Mouse (Mus musculus) ES-Bruce4 (cell line): ENCODE results near the gene Rassf8. TPM values are rescaled to one million over a fixed set of nuclear protein-coding genes. Genes with fewer than 3 reads are reported as not detected.

Source experiments
- H3K27ac ChIP-seq: 2 replicates; pipeline ENCODE4 v1.5.1; 2012; ENCODE audit warnings: low read length, inconsistent platforms; ENCODE audit not compliant: insufficient read depth
- H3K27me3 ChIP-seq: 2 replicates; pipeline ENCODE4 v1.6.1; 2012; ENCODE audit warnings: mild to moderate bottlenecking, low read length, inconsistent platforms; ENCODE audit not compliant: control insufficient read depth, poor library complexity, insufficient read depth, severe bottlenecking
- H3K36me3 ChIP-seq: 2 replicates; pipeline ENCODE4 v1.6.1; 2012; ENCODE audit warnings: inconsistent platforms, mild to moderate bottlenecking, low read length, moderate library complexity; ENCODE audit not compliant: control insufficient read depth, poor library complexity, insufficient read depth, severe bottlenecking
- H3K4me1 ChIP-seq: one replicate; pipeline ENCODE4 v1.8.1; 2011; ENCODE audit warnings: low read length; ENCODE audit not compliant: control insufficient read depth, insufficient read depth
- H3K4me3 ChIP-seq: 2 replicates; pipeline ENCODE4 v1.5.1; 2011; ENCODE audit warnings: low read depth, mild to moderate bottlenecking, low read length
- H3K9ac ChIP-seq: 2 replicates; pipeline ENCODE4 v1.6.1; 2012; ENCODE audit warnings: low read depth, mild to moderate bottlenecking, inconsistent platforms; ENCODE audit not compliant: poor library complexity, severe bottlenecking
- H3K9me3 ChIP-seq: replicated peaks from 2 replicates; pipeline ENCODE4 v1.6.1; 2012; ENCODE audit warnings: mild to moderate bottlenecking, low read length, inconsistent platforms; ENCODE audit not compliant: control insufficient read depth, poor library complexity, insufficient read depth, severe bottlenecking
- CTCF ChIP-seq: IDR thresholded peaks from one replicate; pipeline ENCODE4 v1.8.1; 2011; ENCODE audit warnings: low read depth, low read length
- EP300 ChIP-seq: IDR thresholded peaks from 2 replicates; pipeline ENCODE4 v1.6.1; 2011; ENCODE audit warnings: low read depth, low read length; ENCODE audit not compliant: insufficient read depth
- POLR2A ChIP-seq: IDR thresholded peaks from one replicate; pipeline ENCODE4 v1.8.1; 2011; ENCODE audit warnings: low read length; ENCODE audit not compliant: insufficient read depth
- polyA plus RNA-seq: library from polyadenylated mRNA; stranded (reverse); fragments of >200 nt; gene quantifications from 2 replicates; pipeline ENCODE4 v1.2.4, GENCODE M21; 2011; ENCODE audit warnings: low read depth; ENCODE audit not compliant: missing spikeins, insufficient read depth, insufficient read length

Rassf8 gene
- polyA plus RNA-seq, 1 experiment: 13.8 TPM

DNA sequence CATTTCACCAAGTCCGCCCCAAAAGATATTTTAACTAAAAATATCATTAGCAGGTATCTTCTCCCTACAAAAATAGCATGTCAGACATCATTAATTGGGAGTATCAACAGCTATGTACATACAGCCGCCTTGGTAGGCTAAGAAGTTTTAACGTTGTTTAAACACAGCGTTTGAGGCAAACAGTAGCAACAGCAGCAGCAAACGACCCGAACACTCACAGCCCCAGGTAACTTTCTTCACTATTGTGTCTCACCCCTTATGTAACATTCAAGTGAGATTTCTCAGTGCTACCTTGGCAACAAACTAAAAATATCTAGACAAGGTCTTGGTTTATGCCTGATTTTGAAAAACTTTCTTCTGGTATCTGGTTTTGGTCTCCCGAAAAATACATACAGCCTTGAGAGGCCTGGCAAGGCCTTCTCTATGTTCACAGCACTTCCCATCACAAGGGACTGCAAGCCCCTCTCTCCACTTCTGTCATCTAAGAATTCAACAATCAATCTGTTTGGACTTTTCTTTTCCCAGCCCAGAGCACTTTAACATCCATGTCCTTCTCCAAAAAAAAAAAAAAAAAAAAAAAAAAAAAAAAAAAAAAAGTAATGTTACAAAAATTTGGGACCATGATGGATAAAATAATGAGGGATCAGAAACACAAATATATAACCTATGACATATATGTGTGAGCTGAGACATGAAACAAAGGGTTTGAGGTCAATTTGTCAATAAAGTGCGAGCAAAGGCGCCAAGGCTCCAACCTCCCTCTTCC, 115.1 kb downstream of the Rassf8 start:
- no peaks in the 10 kb centered on the region for H3K4me1 ChIP-seq
- H3K4me3 ChIP-seq: no peak overlapping the region
- no peaks in the 10 kb centered on the region for H3K9me3 ChIP-seq
- TF ChIP-seq POLR2A (no peak), CTCF (no peak), EP300 (no peak)
- no peak overlapping the region for H3K9ac ChIP-seq
- H3K36me3 ChIP-seq: no peaks in the 10 kb centered on the region
- peaks cover 12% of the 10 kb centered on the region for H3K27me3 ChIP-seq
- H3K27ac ChIP-seq: no peak overlapping the region

DNA sequence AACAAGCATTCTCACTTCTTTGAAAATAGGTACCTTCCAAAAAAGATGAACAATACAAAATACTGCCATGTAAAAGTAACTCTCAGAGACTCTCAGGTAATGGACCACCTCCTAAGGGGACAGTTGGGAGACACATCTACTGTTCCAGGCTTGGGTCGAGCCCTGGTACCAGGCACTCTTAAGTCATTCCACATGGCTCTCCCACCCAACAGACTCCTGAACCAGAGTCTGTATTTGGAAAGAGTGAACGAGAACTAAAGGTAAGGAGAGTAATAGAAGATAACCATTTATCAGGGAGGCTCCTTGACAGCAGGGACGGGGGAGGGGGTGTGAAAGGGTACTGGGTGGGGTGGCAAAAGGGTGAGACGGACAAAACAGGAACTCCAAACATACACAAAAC, 115.8 kb downstream of the Rassf8 start:
- peak overlapping the region; percentile 67 for H3K4me3 ChIP-seq
- no peak for TF ChIP-seq CTCF
- no peaks in the 10 kb centered on the region for H3K36me3 ChIP-seq
- no peak overlapping the region for H3K27ac ChIP-seq
- peak overlapping the region; percentile 62; the same call in 1 of the 2 replicates for H3K9ac ChIP-seq
- H3K4me1 ChIP-seq: no peaks in the 10 kb centered on the region
- peaks cover 17% of the 10 kb centered on the region for H3K27me3 ChIP-seq
- H3K9me3 ChIP-seq: no peaks in the 10 kb centered on the region

DNA sequence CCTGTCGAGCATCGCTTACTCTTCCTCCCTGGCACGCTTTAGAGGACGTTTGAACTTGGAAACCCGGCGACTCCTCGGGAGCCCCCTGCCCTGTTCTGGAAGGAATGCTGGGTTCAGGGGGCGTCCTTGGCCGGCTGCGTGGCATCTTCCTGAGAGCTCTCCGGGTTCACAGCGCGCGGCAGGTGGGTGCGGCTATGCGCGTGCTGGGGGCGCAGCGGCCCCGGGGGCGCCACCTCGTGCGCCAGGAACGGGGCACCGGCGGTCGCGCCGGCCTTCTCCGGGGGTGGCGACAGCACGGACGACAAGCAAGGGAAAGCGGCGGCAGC, 116.2 kb downstream of the Rassf8 start:
- H3K9me3 ChIP-seq: no peaks in the 10 kb centered on the region
- peaks cover 17% of the 10 kb centered on the region for H3K27me3 ChIP-seq
- H3K4me1 ChIP-seq: no peaks in the 10 kb centered on the region
- H3K4me3 ChIP-seq: peak overlapping the region; percentile 67
- no peak overlapping the region for H3K27ac ChIP-seq
- H3K9ac ChIP-seq: peak overlapping the region; percentile 62
- no peak for TF ChIP-seq CTCF
- no peaks in the 10 kb centered on the region for H3K36me3 ChIP-seq

DNA sequence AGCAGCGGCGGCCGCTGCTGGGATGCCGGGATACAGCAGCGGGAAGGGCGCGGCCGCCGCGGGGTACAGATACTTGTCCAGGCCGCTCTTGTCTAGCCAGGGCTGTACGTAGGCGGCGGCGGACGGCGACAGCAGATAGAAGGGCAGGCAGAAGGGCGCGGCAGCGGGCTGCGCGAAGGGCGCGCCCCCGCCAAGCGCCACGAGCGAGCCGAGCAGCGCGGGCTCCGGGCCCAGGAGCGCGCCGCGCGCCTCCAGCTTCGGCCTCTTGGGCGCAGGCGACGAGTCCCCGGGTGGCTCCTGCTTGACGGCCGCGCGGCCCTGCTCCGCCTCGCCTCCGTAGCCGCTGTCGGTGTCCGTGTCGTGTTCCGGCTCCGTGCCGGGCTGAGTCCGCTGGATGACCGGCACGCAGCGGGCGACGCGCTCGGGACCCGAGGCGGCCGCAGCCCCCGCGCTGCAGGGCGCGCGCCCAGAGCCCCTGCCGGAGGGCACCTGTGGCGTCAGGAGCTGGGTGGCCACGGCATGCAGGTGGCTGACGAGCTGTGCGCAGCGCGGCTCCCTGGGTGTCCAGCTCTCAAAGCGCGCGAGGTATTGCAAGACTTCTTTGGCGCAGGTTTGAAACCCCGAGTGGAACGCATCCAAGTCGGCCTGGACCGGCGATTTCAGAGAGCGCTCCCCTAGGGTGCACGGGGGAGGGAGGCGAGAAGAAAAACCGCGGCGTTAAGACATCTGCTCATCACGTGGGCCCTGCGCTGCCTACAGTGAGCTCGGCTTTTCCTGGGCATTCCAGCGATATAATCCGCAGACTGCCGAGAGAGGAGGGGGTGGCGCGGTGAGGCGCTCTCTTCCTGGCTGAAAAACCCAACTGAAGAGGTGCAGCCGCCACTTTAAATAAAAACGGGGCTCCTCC, 116.8 kb downstream of the Rassf8 start:
- H3K27me3 ChIP-seq: peaks cover 17% of the 10 kb centered on the region
- H3K9ac ChIP-seq: peak overlapping the region; percentile 62
- peak overlapping the region; percentile 67 for H3K4me3 ChIP-seq
- H3K36me3 ChIP-seq: no peaks in the 10 kb centered on the region
- no peaks in the 10 kb centered on the region for H3K9me3 ChIP-seq
- no peak overlapping the region for H3K27ac ChIP-seq
- no peaks in the 10 kb centered on the region for H3K4me1 ChIP-seq
- TF ChIP-seq EP300 (no peak), CTCF (no peak), POLR2A (no peak)

DNA sequence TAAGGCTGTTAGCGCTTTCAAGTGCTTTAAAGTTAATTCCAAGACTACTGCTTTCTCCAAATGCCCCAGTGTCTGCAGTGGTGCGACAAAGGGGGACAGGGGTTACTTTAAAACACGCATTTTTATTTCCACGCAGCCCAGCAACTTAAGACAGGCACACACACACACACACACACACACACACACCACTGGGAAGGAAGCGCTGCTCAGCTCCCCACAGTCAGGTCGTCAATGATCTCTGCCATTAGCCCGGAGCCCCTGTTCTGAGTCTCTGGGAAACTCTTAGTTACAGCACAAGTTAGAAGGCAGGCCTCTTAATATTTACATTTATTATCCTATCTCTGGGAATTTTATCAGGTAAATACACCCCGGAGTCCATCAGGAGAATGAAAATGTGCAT, 117.6 kb downstream of the Rassf8 start:
- Histone ChIP-seq H3K36me3 (no peaks in the 10 kb centered on the region), H3K4me3 (peak overlapping the region; percentile 67; the same call in 1 of the 2 replicates), H3K27ac (no peak overlapping the region), H3K9ac (no peak overlapping the region), H3K4me1 (no peaks in the 10 kb centered on the region), H3K9me3 (no peaks in the 10 kb centered on the region), H3K27me3 (peaks cover 17% of the 10 kb centered on the region)
- TF ChIP-seq CTCF (no peak), EP300 (no peak), POLR2A (no peak)

DNA sequence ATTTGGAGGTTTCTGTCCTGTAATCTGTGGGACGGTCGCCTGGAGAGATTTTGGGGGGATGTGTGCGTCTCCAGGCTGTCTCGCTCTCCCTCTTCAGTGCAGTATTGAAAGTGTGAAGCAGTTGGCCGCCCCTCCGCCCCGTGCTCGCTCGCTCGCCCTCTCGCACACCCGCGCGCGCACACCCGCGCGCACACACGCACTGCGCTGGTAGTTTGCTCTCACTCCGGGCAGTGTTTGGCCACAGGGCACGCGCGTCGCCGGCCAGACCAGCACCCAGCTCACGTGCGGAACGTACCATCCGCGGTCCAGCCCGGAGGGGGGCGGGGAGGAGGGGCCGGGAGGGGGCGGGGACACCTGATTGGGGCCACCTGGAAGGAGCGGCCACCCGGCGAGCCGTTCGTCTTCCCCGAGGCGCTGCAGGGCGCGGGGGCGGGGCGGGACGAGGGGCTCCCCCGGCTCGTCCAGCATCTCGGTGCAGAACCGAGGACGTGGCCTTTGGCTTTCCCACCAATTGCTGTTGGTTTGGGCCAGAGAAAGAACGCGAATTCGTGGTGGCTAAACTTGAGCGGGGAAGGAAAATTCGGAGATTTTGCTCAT, 118.8 kb downstream of the Rassf8 start, which contains the start of gene Bhlhe41:
Gene Bhlhe41 (minus strand): TSS at position 270 of the 597 bp plus-strand sequence.
- TF ChIP-seq CTCF (no peak), POLR2A (no peak), EP300 (no peak)
- H3K9me3 ChIP-seq: no peaks in the 10 kb centered on the region
- H3K36me3 ChIP-seq: no peaks in the 10 kb centered on the region
- H3K27ac ChIP-seq: no peak within 1 kb of the TSS
- no peaks in the 10 kb centered on the region for H3K4me1 ChIP-seq
- H3K4me3 ChIP-seq: peak within 1 kb of the TSS; percentile 45
- peak within 1 kb of the TSS; percentile 38 for H3K9ac ChIP-seq
- H3K27me3 ChIP-seq: peaks cover 17% of the 10 kb centered on the region
